Mouse (Mus musculus) retina, postnatal 7 days (tissue): Measurements from ENCODE around the gene Gnai3.

Experiments used
- DNase-seq: peaks from one replicate; pipeline ENCODE4 v3.0.0-alpha.2; 2012; ENCODE audit warnings: low read depth, low spot score

The Gnai3 gene

DNA sequence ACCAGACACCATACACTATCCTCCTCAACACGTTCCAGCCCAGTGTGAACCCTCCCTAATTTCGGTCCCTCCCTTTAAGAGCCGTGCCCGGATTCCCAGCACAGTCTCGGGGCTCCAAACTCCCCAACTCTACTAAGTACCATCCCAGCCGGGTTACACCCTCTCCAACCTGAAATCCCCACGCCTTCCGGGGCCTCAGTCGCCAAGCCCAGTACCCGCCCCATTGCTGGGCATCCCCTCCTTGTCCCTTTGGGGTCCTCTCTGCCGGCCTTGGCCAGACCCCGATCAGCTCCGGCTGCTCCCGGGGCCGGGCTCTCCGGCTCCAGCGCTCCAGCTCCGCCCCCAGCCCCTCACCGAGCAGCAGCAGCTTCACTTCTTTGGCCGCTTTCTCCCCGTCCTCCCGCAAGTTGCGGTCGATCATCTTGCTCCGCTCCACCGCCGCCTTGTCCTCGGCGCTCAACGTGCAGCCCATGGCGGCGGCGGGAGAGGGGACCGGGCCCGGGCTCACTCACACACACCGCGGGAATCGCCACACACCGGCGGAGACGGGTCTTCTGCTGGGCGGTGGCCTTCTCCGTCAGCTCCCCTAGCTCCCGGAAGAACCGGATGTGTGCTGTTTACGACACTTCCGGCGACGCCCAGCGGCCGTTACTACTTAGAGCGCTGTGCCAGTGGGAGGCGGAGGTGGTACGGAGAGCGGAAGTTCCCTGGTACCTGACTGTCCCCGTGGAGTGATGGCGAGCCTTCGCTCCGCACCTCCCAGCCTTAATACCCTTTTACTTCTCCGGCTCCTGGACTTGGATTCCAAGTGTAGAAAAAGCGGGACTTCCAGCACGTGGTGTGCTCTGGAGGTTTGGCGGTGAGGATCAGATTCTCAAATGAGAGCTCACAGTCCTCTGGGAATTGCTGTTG is at the start of gene Gnai3:
Gene Gnai3, minus strand, starts transcription at position 613 of the 912 bp plus-strand sequence.
- peak; percentile 87 for DNase-seq

DNA sequence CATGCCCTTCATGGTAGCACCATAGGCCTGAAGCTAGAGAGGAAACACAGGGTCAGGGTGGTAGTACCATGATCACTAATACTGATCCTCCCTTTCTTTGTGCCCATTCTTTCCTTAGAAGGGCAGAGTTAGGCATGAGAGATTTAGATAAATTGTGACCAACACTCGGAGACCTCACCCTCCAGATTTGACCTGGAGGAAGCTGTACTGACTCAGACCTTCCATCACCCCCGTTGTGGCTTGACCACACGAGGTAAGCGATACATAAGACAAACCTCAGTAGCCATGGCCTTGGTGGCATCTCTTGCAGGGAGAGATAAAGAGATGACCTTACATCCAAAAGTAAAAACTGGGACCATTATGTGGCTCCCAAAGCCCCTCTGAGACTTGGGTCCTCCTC is 49.3 kb upstream of the Gnai3 start:
- DNase-seq: no peak

DNA sequence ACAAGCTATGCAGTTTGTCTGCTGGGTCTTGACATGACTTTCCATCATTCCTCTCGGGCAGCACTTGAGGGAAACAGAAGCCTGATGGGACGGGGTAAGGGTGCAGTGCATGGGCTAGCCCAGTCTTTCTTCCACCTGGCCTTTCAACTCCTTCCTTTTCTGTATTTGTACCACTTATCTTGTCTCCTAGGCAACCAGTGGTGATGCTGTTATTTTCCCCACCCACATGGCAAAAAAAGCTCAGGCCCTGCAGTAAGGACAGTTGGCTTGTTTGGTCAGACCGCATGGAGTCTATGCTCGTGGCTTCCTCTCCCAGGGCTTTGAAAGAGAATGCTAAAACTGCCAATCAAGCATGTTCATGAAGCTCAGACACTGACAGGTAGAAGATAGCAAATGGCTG is 47.7 kb upstream of the Gnai3 start:
- DNase-seq: no peak

DNA sequence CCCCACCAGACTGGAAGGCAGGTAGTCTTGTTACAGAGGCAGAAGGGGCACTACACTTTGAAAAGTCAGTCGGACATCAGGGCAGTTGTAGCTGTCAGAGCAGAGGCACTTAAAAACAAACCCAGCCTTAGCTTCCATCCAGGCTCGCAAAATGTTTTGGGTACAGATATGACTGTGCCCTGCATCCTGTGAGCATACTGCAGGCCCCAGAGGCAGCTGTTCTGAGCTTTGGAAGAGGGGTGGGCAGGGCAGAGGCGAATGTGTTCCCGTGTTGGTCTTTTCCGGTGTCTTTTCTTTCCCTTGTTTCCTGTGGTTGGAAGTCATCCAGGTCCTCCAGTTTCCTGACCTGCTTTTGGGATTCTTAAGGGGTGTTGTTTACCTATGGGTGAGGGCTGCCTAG is 44.0 kb upstream of the Gnai3 start:
- no peak for DNase-seq

DNA sequence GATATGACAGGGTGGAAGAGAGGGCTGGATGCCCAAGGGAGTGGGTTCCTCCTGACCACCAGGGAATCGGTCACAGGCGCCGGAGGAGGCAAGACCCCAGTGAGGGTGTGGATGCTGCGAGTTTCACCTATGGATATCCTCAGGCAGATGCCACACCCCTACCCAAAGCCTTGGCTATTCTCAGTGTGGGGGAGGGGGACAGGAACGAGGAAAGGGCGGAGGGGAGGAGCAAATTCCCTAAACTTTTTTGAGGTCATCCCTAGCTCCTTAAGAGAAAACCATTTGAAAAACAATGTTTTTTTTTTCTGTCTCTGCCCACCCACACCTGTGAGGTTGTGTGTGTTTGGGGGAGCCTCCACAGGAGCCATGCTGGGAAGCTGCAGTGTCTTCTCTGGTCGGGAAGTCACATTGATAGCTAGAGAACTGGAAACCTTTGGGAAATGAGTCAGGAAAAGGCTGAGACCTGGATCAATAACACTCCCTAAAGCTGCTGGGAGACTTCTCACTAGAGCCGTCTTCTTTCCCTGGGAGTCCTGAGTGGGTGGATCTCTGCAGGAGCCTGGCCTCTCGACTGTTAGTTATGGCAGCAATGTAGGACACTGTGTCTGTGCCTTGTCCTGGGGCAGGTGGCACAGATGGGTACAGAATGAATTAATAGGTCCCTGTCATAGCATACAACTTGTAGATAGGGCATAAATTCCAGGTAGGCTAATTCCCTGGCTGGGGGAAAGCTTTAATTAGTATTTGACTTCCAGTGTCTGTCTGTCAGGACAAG is 43.0 kb upstream of the Gnai3 start:
- no peak for DNase-seq

DNA sequence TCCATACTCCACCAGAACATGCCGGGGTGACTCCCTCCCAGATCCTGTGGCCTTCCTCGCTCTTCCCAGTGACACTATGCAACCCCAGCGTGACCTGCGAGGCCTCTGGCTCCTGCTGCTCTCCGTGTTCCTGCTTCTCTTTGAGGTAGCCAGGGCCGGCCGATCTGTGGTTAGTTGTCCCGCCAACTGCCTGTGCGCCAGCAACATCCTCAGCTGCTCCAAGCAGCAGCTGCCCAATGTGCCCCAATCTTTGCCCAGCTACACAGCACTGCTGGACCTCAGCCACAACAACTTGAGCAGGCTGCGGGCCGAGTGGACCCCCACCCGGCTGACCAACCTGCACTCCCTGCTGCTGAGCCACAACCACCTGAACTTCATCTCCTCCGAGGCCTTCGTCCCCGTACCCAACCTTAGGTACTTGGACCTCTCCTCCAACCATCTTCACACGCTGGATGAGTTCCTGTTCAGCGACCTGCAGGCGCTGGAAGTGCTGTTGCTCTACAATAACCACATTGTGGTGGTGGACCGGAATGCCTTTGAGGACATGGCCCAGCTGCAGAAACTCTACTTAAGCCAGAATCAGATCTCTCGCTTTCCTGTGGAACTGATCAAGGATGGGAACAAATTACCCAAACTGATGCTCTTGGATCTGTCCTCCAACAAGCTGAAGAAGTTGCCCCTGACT is 41.3 kb upstream of the Gnai3 start:
- DNase-seq: no peak

DNA sequence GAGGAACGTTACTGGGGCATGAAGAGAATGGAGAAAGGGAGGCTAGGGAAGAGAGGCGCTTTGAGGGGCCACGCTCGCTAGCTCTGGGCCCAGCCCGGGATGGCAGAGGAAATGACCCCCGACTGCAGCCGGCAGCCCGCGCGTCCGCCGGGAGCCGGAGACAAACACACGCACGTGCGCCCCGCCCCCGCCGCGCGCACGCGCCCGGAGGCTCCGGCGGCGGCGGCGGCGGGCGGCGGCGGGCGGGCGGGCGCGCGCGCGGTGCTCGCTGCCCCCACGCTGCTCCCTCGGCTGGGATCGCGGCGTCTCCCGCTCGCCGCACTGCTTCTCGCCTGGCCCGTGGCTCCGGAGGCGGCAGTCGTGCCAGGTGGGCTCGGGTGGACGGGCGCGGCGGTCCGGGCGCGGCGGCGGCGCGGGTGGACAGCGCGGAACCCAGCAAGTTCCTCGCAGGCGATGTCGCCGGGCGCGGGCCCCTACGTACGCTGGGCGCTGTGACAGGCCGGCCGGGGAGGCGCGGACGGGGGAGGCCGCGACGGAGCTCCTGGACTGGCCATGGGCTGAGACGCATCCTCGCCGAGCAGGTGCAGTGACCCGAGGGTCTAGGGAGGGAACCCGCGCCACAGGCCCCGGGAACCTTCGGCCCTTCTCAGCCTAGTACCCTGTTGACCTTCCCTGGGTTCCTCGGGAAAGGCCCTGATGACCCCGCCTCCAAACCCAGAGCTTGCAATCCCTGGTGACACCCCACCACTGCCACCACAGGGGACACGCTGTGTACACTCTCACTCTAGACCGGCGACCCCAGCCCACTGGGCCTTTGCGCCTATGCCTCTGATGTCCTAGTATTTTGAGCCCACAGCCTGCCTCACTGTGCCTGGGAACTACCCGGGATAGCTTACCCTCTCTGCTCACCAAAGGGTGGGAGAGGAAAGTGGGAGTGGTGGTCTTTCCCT is 40.4 kb upstream of the Gnai3 start, which contains the start of gene Amigo1:
Gene Amigo1, plus strand, starts transcription at position 238 of the 950 bp plus-strand sequence.
- no peak for DNase-seq

DNA sequence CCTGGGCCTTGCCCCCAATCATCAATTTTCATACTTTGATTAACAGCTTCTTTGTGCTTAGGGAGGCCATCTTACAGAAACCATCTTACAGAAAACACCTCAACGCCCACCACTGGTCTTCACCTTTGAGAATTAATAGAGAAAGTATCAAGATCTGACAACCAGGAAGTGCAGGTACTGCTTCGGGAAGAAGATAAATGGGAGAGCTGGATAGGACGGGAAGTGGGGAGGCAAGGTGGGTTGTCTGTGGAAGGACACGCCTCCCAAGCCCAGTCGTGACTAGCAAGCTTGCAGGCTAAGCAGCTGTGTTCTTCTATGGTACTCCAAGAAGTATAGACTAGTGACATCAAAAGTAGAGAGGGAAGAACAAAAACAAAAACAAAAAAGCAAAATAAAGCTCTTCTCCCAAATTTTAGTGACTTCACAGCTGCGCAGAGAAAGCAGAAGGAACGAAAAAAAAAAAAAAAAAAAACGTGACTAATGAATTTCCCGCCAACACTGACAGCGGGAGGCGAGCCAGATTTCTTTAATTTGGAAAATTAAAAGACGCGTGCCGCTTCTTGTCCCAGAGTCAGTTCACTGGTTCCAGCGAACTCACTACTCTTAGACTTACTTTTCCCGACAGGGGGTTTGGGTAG is 39.6 kb upstream of the Gnai3 start:
- DNase-seq: no peak

DNA sequence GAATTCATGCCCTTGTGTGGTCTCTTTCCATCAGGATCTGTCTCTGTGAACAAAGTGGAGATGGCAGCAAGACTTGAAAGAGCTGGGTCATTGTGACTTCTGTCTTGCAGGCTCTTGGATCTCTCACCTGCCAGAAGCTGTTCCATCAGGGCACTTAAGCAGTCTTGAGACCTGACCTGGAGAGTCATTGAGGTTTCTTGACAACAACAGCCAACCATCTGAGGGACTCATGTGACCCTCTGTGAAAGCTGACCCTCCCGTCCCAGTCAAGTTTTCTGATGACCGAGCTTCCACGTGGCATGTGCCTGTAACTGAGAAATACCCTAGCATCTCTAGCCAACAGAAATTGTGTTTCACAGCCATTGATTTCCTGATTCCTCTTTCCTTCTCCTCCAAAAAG is 38.8 kb upstream of the Gnai3 start:
- no peak for DNase-seq

DNA sequence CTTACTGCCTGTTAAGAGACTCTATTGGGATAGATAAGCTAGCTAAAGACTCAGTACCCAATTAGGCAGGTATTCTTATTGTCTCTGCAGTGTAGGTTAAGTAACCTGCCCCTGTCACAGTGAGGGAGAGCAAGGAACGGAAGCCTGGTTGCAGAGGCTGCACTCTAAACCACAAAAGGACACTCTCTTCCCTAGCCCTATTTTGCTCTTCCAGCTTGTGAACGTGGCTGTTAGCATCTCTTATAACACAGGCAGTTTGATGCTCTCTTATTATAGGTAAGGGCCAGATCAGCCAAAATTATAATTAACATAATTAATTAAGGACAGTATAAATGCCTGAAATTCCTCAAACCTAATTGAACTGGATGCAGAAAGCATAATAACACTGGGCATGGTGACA is 34.6 kb upstream of the Gnai3 start:
- DNase-seq: no peak

DNA sequence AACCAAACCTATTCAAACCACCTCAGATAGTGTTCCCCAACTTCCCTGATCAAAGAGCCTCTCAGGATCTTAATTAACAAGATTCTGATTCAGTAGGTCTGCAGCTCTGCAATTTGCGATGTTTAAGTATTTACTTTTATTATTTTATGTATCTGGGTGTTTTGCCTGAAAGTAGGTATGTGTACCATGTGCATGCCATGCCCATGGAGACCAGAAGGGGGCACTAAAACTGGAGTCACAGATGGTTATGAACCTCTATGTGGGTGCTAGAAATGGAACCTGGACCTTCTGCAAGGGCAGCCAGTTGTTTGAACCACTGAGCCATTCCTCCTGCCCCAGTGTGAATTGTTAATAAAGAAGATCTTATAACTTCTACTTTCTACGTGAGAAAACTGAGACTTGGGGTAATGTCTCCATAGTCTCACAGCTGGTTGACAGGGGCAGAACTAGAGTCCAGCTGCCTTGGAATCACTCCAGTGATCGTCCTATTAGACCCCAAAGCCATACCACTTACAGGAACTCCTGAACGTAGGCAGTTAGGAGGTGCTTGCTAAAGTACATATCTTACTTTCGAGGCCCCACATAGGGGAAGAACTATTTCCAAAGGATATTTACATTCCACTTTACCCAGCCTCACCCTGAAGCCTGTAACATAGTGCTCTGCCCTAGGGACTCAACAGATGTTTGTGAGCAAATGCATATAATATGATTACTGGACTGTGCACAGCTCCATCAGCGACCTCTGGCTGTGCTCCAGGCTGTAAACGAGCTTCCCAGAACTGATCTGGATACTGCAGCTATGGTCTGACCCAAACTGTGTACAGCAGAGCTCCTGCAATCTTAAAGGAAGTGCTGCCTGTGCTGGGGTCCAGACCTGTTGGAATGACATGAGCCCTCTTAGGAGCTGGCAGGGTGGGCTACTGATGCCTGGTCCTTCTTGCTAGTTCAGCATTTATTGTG is 33.1 kb upstream of the Gnai3 start:
- no peak for DNase-seq

DNA sequence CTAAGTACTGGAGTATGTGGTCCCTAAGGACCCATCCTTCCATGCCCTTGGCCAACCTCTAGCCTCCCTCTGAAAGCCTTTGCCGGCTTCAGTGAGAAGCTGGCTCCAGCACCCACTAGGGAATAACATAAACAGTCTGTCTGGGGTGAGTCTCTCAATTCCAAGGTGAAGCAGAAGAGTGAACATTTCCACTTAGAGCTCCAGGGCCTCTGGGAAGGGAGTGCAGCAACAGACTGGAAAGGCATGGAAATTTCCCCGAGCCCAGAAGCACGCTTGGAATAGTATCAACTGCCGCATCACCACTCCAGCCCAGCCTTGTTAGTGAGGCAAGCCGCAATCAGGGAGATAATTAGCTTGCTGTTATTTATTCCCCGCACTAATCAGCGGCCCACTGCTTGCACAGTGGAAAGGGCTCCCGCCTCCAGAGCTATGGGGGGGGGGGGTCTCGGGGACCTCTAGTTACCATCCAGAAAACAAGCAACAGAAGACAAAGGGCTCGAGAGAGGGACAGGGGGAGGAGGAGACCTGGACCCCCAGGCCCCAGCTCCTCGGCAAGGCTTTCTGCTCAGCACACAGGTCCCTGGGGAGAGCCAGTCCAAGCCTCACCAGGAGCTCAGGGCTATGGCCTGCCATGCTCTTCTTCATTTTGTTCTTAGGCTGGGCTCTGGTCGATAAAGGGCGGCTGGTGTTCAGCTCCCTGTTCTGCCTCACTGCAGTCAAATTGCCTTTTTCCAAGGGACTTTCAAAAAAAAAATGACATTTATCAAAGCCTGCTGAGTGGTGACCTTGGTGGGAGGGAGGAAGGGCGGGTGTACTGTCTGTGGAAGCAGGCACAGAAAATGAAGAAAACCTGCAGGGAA is 29.0 kb upstream of the Gnai3 start:
- DNase-seq: no peak

DNA sequence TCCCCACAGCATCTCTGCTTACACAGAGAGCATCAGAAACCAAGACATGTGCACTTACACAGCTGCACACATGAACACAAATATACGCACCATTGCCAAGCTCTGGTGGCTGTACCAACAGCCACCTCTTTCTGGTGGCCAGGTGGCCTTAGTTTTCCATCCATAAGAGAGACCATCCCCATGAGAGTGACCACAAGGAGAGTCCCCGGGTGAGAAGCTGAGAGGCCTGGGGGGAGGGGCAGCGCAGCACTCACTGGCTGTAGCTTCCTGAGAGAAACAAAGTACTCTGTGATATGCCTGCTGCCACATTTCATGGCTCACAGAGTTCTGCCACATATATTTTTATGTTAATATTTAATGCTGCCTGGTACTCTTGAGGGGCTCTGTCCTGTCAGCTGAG is 23.3 kb upstream of the Gnai3 start:
- no peak for DNase-seq

DNA sequence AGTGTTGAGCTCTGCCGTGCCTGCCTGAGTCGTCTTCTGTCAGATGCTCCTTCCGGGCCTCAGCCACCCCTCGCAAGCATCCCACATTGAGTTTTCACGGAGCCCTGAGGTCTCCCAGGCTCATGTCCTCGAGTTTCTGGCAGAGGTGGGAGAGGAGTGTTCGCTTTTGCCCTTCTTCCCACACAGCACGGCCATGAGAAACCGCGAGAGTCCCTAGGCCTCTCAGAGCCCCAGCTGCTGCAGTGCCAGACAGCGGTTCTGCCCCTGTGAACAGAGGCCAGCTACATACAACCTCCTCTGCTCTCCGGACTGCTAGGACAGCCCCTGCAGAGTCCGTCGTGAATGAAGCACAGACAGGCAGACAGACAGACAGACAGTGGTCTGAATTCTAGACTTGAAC is 21.6 kb upstream of the Gnai3 start:
- DNase-seq: no peak

DNA sequence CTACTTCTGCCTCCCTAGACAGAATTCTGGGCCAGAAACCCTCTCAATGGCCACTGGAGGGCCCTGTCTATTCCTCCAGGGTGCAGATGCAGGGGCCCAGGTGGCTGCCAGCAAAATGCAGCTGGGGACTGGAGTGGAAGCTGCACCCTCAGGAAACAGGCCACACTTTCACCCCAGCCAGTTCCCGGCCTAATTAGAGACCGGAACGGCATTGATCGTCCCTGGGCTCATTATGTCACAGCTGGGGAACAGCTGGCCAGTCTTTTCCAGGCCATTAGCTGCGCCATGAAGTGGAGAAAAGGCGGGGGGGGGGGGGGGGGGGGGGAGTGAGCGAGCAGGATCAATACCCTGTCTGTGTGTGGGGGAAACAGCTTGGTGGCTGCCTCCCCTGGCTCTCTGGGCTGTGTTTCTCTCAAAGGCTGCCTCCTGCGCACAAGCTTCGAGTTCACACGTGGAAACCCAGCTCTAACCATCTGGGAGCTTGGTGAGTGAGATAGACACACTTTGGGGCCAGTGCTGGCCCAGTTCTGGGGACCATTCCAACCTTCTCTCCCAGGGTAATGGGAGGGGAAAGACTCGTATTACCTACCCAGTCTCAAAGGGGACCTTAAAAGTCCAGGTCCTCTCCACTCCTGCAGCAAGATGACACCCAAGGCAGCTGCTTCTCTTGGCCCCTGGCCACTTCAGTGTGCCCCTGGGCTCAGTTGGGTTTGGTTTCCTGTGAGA is 20.7 kb upstream of the Gnai3 start:
- DNase-seq: no peak

DNA sequence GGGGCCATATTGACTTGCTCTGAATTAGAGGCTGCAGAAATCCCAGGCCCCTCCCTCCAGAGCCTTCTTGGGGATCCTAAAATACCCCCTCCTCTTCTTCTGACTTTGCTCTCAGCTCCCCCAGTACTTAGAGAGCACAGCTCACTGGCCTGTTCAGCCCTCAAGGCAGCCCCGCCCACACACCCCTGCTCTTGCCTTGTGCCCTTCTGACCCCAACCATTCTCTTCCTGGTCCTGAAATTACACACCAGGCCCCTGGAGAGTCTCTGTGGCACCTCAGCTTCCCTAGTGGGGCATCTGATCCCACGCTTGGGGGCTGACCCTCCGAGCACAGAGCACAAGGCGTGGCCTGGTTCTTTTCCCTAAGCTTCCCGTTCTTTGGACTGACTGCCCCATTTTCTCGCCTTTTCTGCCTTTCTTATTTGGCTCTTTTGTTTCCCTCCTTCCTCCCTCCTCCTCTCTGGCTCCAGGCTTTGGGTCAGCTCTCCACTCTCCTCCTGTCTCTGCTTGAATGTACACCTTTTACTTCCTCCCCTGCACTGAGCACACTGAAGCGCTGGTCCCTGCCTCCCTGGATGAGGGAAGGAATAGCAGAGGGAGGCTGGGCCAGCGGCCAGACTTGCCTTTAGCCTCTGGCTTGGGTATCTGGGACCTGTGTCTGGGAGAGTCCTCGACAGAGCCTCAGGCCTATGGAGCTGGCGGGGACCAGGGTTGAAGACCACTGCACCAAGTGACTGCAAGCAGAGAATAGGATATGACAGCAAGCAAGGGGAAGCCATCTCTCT is 19.8 kb upstream of the Gnai3 start:
- no peak for DNase-seq

DNA sequence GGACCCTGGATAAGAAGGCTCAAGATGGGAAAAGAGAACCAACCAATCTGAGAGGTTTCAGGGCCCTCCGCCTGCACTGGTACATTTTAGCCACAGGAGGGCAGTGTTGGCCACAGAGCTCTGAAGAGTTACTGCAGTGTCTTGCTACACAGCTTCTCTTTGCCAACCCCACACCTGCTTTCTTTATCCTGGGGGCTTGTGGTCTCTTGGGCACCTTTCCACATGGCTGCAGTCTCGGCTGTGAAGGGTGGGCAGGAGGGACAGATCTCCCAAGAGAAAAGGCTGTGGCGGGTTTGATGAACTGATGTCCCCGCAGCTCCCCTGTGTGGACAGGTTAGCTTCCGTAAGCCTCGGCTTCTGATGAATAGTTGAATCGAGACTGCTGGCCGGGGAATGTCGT is 18.9 kb upstream of the Gnai3 start:
- DNase-seq: peak; percentile 67
